Mouse (Mus musculus) forebrain, embryonic 11.5 days (tissue): ENCODE data around the gene Marveld3. TPM values are rescaled to one million over a fixed set of nuclear protein-coding genes. Genes with fewer than 3 reads are reported as not detected.

ENCODE experiments used
- ATAC-seq: fragments of 200-750 bp; cut with Nextera tagmentation; replicated peaks from 2 replicates; pipeline ENCODE4 v1.8.0; 2017; ENCODE audit warnings: moderate TSS enrichment; ENCODE audit not compliant: low FRiP score
- DNase-seq: peaks from one replicate; pipeline ENCODE4 v3.0.0-alpha.2; 2017; ENCODE audit warnings: low spot score
- H3K27ac ChIP-seq: fragments of 300-500 bp; sonication (generic); 2 replicates; pipeline ENCODE4 v1.5.1; 2014; ENCODE audit warnings: low read depth, low read length
- H3K27me3 ChIP-seq: fragments of 300-500 bp; sonication (generic); 2 replicates; pipeline ENCODE4 v1.6.1; 2014; ENCODE audit warnings: mild to moderate bottlenecking, low read length, mixed read lengths; ENCODE audit not compliant: control insufficient read depth, insufficient read depth
- H3K36me3 ChIP-seq: fragments of 300-500 bp; sonication (generic); 2 replicates; pipeline ENCODE4 v1.6.1; 2014; ENCODE audit warnings: mild to moderate bottlenecking, low read length, moderate library complexity, mixed read lengths; ENCODE audit not compliant: control insufficient read depth, insufficient read depth
- H3K4me1 ChIP-seq: fragments of 300-500 bp; sonication (generic); replicated peaks from 2 replicates; pipeline ENCODE4 v1.6.1; 2014; ENCODE audit warnings: low read length, mixed read lengths; ENCODE audit not compliant: control insufficient read depth, insufficient read depth
- H3K4me2 ChIP-seq: fragments of 300-500 bp; sonication (generic); 2 replicates; pipeline ENCODE4 v1.6.1; 2014; ENCODE audit warnings: low read depth, mild to moderate bottlenecking, low read length, moderate library complexity, mixed read lengths; ENCODE audit not compliant: severe bottlenecking
- H3K4me3 ChIP-seq: fragments of 300-500 bp; sonication (generic); 2 replicates; pipeline ENCODE4 v1.5.1; 2014; ENCODE audit warnings: low read depth, low read length
- H3K9ac ChIP-seq: fragments of 300-500 bp; sonication (generic); 2 replicates; pipeline ENCODE4 v1.6.1; 2014; ENCODE audit warnings: low read length
- H3K9me3 ChIP-seq: fragments of 300-500 bp; sonication (generic); 2 replicates; pipeline ENCODE4 v1.6.1; 2016; ENCODE audit warnings: low read length, mixed read lengths; ENCODE audit not compliant: control insufficient read depth
- WGBS: fragments of 180-500 bp; shearing (Covaris S2); extraction: QIAGEN DNeasy Blood & Tissue Kit; methylation state at CpG from one replicate; pipeline ENCODE4 v1.1.7; 2014; 5-methylcytosine and 5-hydroxymethylcytosine counted together
- polyA plus RNA-seq: library from polyadenylated mRNA; unstranded; fragments of >200 nt; fragmentation: Nextera tagmentation; extraction: Ambion mirVana; gene quantifications from 2 replicates; pipeline ENCODE4 v1.2.1, GENCODE M21; 2014

The Marveld3 gene
- polyA plus RNA-seq, 1 experiment from 2014 or later = 0.65 TPM

- H3K9ac ChIP-seq = no peak overlapping the region
- H3K27ac ChIP-seq = no peak overlapping the region
- no peak overlapping the region for H3K4me3 ChIP-seq
- H3K27me3 ChIP-seq = peaks cover 9% of the 10 kb centered on the region
- no peaks in the 10 kb centered on the region for H3K9me3 ChIP-seq
- peaks cover 14% of the 10 kb centered on the region for H3K4me1 ChIP-seq
- H3K4me2 ChIP-seq = no peak overlapping the region
- ATAC-seq = no peak
- 26% methylated on average over 12 of the region's 12 CpGs for WGBS
- DNase-seq = no peak
- no peaks in the 10 kb centered on the region for H3K36me3 ChIP-seq
Measured at GRCm38 (mm10) chr8:109958036-109958655, 3.9 kb downstream of the Marveld3 start.

DNA sequence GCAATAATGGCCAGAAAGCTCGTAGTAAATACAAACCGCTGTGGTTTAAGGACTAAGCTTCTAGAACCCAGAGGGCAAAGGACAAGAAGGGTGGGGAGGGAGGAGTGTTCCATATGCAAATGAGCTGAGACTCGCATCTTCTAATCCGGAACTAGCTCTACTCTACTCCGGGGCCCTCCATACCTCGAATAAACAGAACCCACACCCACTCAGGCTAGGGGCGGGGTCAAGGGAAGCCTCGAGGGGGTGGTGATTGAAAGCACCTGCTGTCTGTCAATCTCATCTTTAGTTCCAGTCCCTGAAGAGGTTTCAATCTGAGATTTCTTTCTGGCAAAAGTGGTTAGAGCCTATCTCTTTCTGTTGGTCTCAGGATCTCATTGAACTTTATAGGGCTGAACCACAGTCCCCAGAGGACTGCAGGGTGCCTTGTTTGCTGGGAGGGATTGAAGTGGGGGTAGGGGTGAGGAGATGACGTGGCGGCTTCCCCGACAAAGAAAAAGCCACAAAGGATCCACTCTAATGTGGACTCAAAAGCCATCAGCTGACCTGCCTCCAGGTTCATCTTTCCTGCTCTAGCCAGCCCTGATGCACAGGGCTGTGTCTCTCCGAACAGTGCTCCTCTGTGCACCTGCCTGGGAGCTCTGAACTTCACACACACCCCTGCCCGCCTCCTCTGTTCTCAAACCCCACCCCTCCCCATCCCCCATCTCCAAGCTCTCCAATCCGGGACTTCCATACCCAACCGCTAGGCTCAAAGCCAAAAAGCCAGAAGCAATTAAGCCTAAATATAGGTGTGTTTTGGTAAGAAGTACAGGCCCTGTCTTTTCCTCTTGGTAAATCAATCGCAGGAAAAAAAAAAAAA lies 4.6 kb downstream of the Marveld3 start:
- Histone ChIP-seq H3K9ac (0 out of 2 replicates have a peak overlapping the region, but pooled peaks have one; percentile 12), H3K27me3 (peaks cover 9% of the 10 kb centered on the region), H3K4me1 (peaks cover 14% of the 10 kb centered on the region), H3K27ac (no peak overlapping the region; the same call in 1 of the 2 replicates), H3K36me3 (no peaks in the 10 kb centered on the region), H3K9me3 (no peaks in the 10 kb centered on the region), H3K4me3 (no peak overlapping the region), H3K4me2 (peak overlapping the region; percentile 21)
- ATAC-seq (peak; percentile 56; the same call in 1 of the 2 replicates), DNase-seq (peak; percentile 67)
- 4% methylated on average over 16 of the region's 16 CpGs for WGBS

GRCm38 (mm10) chr8:109954486-109954948 lies 7.5 kb downstream of the Marveld3 start:
- Histone ChIP-seq H3K9me3 (no peaks in the 10 kb centered on the region), H3K4me2 (no peak overlapping the region), H3K36me3 (no peaks in the 10 kb centered on the region), H3K9ac (no peak overlapping the region), H3K4me1 (peaks cover 12% of the 10 kb centered on the region), H3K27ac (no peak overlapping the region), H3K4me3 (no peak overlapping the region), H3K27me3 (no peaks in the 10 kb centered on the region)
- ATAC-seq = peak; percentile 71
- no peak for DNase-seq
- 37% methylated on average over 13 of the region's 13 CpGs for WGBS

- Histone ChIP-seq H3K36me3 (no peaks in the 10 kb centered on the region), H3K27ac (no peak overlapping the region), H3K27me3 (peaks cover 6% of the 10 kb centered on the region; the same call in 1 of the 2 replicates), H3K9me3 (no peaks in the 10 kb centered on the region), H3K4me2 (no peak overlapping the region), H3K9ac (no peak overlapping the region), H3K4me3 (no peak overlapping the region), H3K4me1 (peaks cover 11% of the 10 kb centered on the region)
- WGBS = 83% methylated on average over 7 of the region's 7 CpGs
- ATAC-seq (no peak), DNase-seq (no peak)
Measured at GRCm38 (mm10) chr8:109952171-109952570, 9.8 kb downstream of the Marveld3 start.

- H3K27ac ChIP-seq = no peak overlapping the region
- ATAC-seq = no peak
- peak overlapping the region; percentile 50 for H3K9ac ChIP-seq
Measured at GRCm38 (mm10) chr8:109948285-109948564, 13.8 kb downstream of the Marveld3 start.

DNA sequence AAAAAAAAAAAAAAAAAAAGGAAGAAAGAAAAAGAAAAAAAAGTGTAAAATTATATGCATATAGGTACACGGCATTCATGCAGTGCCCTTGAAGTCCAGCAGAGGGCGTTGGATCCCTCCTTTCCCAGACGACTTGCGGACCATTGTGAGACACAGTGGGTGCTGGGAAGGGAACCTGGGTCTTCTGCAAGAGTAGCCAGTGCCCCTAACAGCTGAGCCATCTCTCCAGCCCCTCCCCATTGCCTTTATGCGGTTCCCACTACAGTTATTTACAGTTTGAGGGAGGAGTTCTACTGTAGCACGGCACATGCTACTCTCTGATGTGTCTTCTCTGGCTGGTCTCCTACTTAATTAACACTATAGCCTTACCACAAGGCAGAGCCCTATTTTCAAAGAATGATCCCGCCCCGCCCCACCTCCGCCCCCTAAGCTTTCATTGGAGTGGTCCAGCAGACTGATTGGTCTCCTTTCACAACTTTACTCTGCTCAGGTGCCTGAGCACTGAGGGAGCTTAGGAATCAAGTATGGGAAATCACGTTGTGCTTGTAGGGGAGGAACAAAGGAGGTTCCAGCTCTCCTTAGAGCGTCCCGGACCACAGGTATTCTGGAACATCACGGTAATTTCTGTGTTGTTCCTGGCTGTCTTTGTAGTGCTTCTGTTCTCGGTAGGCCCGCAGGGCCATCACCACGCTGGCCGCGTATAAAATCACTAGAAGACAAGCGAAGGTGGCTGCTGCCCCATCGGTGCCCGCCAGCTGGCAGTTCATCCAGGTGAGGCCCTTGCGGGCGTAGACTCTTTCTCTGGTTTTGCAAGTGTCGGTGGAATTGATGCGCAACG lies 14.3 kb downstream of the Marveld3 start:
- ATAC-seq (peak; percentile 70), DNase-seq (peak; percentile 80)
- Histone ChIP-seq H3K9me3 (no peaks in the 10 kb centered on the region), H3K36me3 (no peaks in the 10 kb centered on the region), H3K4me1 (peaks cover 3% of the 10 kb centered on the region; the same call in 1 of the 2 replicates), H3K27ac (no peak overlapping the region), H3K4me2 (peak overlapping the region; percentile 63), H3K4me3 (peak overlapping the region; percentile 36), H3K9ac (peak overlapping the region; percentile 50), H3K27me3 (peaks cover 6% of the 10 kb centered on the region; the same call in 1 of the 2 replicates)
- WGBS = under 1% methylated on average over 26 of the region's 26 CpGs

More at GRCm38 (mm10) chr8:109948285-109948564, 13.8 kb downstream of the Marveld3 start:
- peaks cover 6% of the 10 kb centered on the region; the same call in 1 of the 2 replicates for H3K27me3 ChIP-seq
- peak overlapping the region; percentile 63 for H3K4me2 ChIP-seq
- no peaks in the 10 kb centered on the region for H3K36me3 ChIP-seq
- peaks cover 3% of the 10 kb centered on the region; the same call in 1 of the 2 replicates for H3K4me1 ChIP-seq
- DNase-seq = no peak
- no peaks in the 10 kb centered on the region for H3K9me3 ChIP-seq
- H3K4me3 ChIP-seq = peak overlapping the region; percentile 36
- 6% methylated on average over 19 of the region's 19 CpGs for WGBS

DNA sequence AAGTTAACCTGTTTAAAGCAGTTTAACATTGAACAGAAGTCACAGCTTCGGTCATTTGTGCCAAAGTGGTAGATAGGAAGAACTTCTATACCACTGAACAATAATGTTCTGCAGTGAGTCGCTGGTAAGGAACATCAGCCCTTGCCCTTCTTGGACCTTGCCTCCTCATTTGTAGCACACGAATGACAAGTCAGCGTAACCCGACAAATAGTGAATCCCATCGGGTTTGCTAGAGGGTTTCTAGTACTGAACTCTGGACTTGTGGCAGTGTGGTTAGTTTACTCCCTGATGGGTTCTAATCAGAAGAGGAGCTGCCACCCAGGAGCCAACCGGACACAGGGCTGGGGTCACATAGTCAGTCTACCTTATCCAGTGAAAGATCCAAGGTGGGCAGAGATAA lies 15.7 kb downstream of the Marveld3 start:
- no peak overlapping the region for H3K4me3 ChIP-seq
- H3K9ac ChIP-seq = no peak overlapping the region
- H3K9me3 ChIP-seq = no peaks in the 10 kb centered on the region
- WGBS = 87% methylated on average over 7 of the region's 7 CpGs
- no peaks in the 10 kb centered on the region; the same call in 1 of the 2 replicates for H3K36me3 ChIP-seq
- no peak for ATAC-seq
- H3K27ac ChIP-seq = no peak overlapping the region
- H3K27me3 ChIP-seq = peaks cover 6% of the 10 kb centered on the region; the same call in 1 of the 2 replicates
- no peak overlapping the region for H3K4me2 ChIP-seq
- H3K4me1 ChIP-seq = peaks cover 3% of the 10 kb centered on the region; the same call in 1 of the 2 replicates
- no peak for DNase-seq

DNA sequence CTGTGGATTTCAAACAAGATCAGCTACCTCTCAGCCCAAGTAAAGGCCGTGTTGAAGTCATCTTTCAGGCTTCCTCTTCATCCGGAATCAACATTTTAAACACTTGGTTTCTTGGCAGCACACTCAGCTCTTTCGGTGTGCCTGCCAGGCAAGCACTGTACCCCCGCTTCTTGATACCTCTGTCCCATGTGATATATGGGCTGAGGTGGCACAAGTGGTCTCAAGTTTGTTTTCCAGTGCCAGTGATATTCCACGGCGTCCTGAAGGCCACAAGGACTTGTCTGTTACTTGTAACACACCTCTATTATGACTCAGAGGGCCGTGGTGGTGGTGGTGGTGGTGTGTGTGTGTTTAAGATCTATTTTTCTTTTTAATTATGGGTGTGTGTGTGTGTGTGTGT lies 16.3 kb downstream of the Marveld3 start:
- no peak for DNase-seq
- H3K36me3 ChIP-seq = no peaks in the 10 kb centered on the region; the same call in 1 of the 2 replicates
- peaks cover 3% of the 10 kb centered on the region; the same call in 1 of the 2 replicates for H3K4me1 ChIP-seq
- no peak overlapping the region for H3K4me3 ChIP-seq
- peaks cover 6% of the 10 kb centered on the region; the same call in 1 of the 2 replicates for H3K27me3 ChIP-seq
- no peak overlapping the region for H3K27ac ChIP-seq
- no peak overlapping the region for H3K4me2 ChIP-seq
- no peaks in the 10 kb centered on the region for H3K9me3 ChIP-seq
- no peak overlapping the region for H3K9ac ChIP-seq
- 90% methylated on average over 7 of the region's 7 CpGs for WGBS
- ATAC-seq = no peak
